Mouse (Mus musculus) hindbrain, embryonic 15.5 days (tissue): ENCODE measurements around the gene Gm34302. TPM values are rescaled to one million over a fixed set of nuclear protein-coding genes. Genes with fewer than 3 reads are reported as not detected.

Experiments
- ATAC-seq: fragments of 200-750 bp; cut with Nextera tagmentation; 2 replicates; pipeline ENCODE4 v1.8.0; 2017; ENCODE audit warnings: low read depth, moderate number of reproducible peaks, moderate TSS enrichment; ENCODE audit not compliant: low FRiP score
- H3K27ac ChIP-seq: fragments of 300-500 bp; sonication (generic); replicated peaks from 2 replicates; pipeline ENCODE4 v1.5.1; 2015; ENCODE audit warnings: mild to moderate bottlenecking, inconsistent platforms
- H3K27me3 ChIP-seq: fragments of 300-500 bp; sonication (generic); 2 replicates; pipeline ENCODE4 v1.6.1; 2015; ENCODE audit warnings: control low read depth, inconsistent platforms
- H3K36me3 ChIP-seq: fragments of 300-500 bp; sonication (generic); 2 replicates; pipeline ENCODE4 v1.6.1; 2015; ENCODE audit warnings: control low read depth, inconsistent platforms
- H3K4me1 ChIP-seq: fragments of 300-500 bp; sonication (generic); replicated peaks from 2 replicates; pipeline ENCODE4 v1.6.1; 2015; ENCODE audit warnings: control low read depth, inconsistent platforms
- H3K4me2 ChIP-seq: fragments of 300-500 bp; sonication (generic); 2 replicates; pipeline ENCODE4 v1.6.1; 2015; ENCODE audit warnings: moderate library complexity, mild to moderate bottlenecking, inconsistent platforms
- H3K4me3 ChIP-seq: fragments of 300-500 bp; sonication (generic); 2 replicates; pipeline ENCODE4 v1.5.1; 2015; ENCODE audit warnings: mild to moderate bottlenecking, inconsistent platforms
- H3K9ac ChIP-seq: fragments of 300-500 bp; sonication (generic); 2 replicates; pipeline ENCODE4 v1.6.1; 2015; ENCODE audit warnings: inconsistent platforms
- H3K9me3 ChIP-seq: fragments of 300-500 bp; sonication (generic); 2 replicates; pipeline ENCODE4 v1.6.1; 2016; ENCODE audit warnings: control low read depth, inconsistent platforms
- WGBS: fragments of 180-500 bp; shearing (Covaris S2); methylation state at CpG from one replicate; pipeline ENCODE4 v1.1.7; 2015; 5-methylcytosine and 5-hydroxymethylcytosine counted together
- polyA plus RNA-seq: library from polyadenylated mRNA; unstranded; fragments of >200 nt; fragmentation: Nextera tagmentation; extraction: Ambion mirVana; gene quantifications from 2 replicates; pipeline ENCODE4 v1.2.1, GENCODE M21; 2015

Gm34302 gene
- polyA plus RNA-seq, 1 experiment from 2014 or later, result not detected

- no peak overlapping the region for H3K4me3 ChIP-seq
- H3K9ac ChIP-seq, result no peak overlapping the region
- no peaks in the 10 kb centered on the region for H3K4me1 ChIP-seq
- no peak overlapping the region for H3K4me2 ChIP-seq
- no peaks in the 10 kb centered on the region for H3K36me3 ChIP-seq
- H3K9me3 ChIP-seq, result no peaks in the 10 kb centered on the region
- H3K27me3 ChIP-seq, result no peaks in the 10 kb centered on the region
- 85% methylated on average over 3 of the region's 3 CpGs for WGBS
- no peak for ATAC-seq
- no peak overlapping the region for H3K27ac ChIP-seq
Measured at GRCm38 (mm10) chr3:63438898-63439297, 44.8 kb downstream of the Gm34302 start.

Other genes starting within 250 kb of the Gm34302 start
- 2.5 and 3.2 TPM in 2 replicates for gene Mme, start 242.3 kb downstream of the Gm34302 start, polyA plus RNA-seq